Mouse (Mus musculus): ENCODE results near the gene Dph1. TPM values are rescaled to one million over a fixed set of nuclear protein-coding genes. Genes with fewer than 3 reads are reported as not detected.
A peak's percentile ranks its signal among the peaks of the same experiment; 100 is the strongest.

The Dph1 gene
- polyA plus RNA-seq, 1 experiment: 19.3 TPM

GRCm38 (mm10) chr11:75214081-75214950 is 23.3 kb upstream of the Dph1 start:
- TF ChIP-seq POLR2A (IDR thresholded peaks at IDR 0.05; ENCODE audit: borderline replicate concordance, extremely low read depth, insufficient read depth, insufficient read length, poor library complexity, severe bottlenecking): no peak
- TF ChIP-seq CTCF (IDR thresholded peaks at IDR 0.05; ENCODE audit: borderline replicate concordance, extremely low read depth, insufficient read depth, insufficient read length): no peak
- DNase-seq (ENCODE audit: low read depth): no peak

GRCm38 (mm10) chr11:75213372-75214080 is 22.5 kb upstream of the Dph1 start:
- peak; percentile 75 for DNase-seq (ENCODE audit: low read depth)
- TF ChIP-seq CTCF (IDR thresholded peaks at IDR 0.05; ENCODE audit: borderline replicate concordance, extremely low read depth, insufficient read depth, insufficient read length): no peak
- TF ChIP-seq POLR2A (IDR thresholded peaks at IDR 0.05; ENCODE audit: borderline replicate concordance, extremely low read depth, insufficient read depth, insufficient read length, poor library complexity, severe bottlenecking): no peak

GRCm38 (mm10) chr11:75212876-75213275 is 21.8 kb upstream of the Dph1 start:
- TF ChIP-seq POLR2A (IDR thresholded peaks at IDR 0.05; ENCODE audit: borderline replicate concordance, extremely low read depth, insufficient read depth, insufficient read length, poor library complexity, severe bottlenecking): no peak
- TF ChIP-seq CTCF (IDR thresholded peaks at IDR 0.05; ENCODE audit: borderline replicate concordance, extremely low read depth, insufficient read depth, insufficient read length): no peak
- no peak for DNase-seq (ENCODE audit: low read depth)

GRCm38 (mm10) chr11:75212031-75212667 is 21.1 kb upstream of the Dph1 start:
- DNase-seq (ENCODE audit: low read depth): peak; percentile 59
- no peak for TF ChIP-seq POLR2A (IDR thresholded peaks at IDR 0.05; ENCODE audit: borderline replicate concordance, extremely low read depth, insufficient read depth, insufficient read length, poor library complexity, severe bottlenecking)
- no peak for TF ChIP-seq CTCF (IDR thresholded peaks at IDR 0.05; ENCODE audit: borderline replicate concordance, extremely low read depth, insufficient read depth, insufficient read length)

- TF ChIP-seq CTCF (IDR thresholded peaks at IDR 0.05; ENCODE audit: borderline replicate concordance, extremely low read depth, insufficient read depth, insufficient read length) (no peak), POLR2A (IDR thresholded peaks at IDR 0.05; ENCODE audit: borderline replicate concordance, extremely low read depth, insufficient read depth, insufficient read length, poor library complexity, severe bottlenecking) (no peak)
Measured at GRCm38 (mm10) chr11:75210755-75211154, 19.7 kb upstream of the Dph1 start.

GRCm38 (mm10) chr11:75210093-75210492 is 19.1 kb upstream of the Dph1 start:
- TF ChIP-seq POLR2A (IDR thresholded peaks at IDR 0.05; ENCODE audit: borderline replicate concordance, extremely low read depth, insufficient read depth, insufficient read length, poor library complexity, severe bottlenecking): no peak
- no peak for DNase-seq (ENCODE audit: low read depth)

More at GRCm38 (mm10) chr11:75210755-75211154, 19.7 kb upstream of the Dph1 start:
- peak; percentile 43 for DNase-seq (ENCODE audit: low read depth)

- TF ChIP-seq POLR2A (IDR thresholded peaks at IDR 0.05; ENCODE audit: borderline replicate concordance, extremely low read depth, insufficient read depth, insufficient read length, poor library complexity, severe bottlenecking) (no peak), CTCF (IDR thresholded peaks at IDR 0.05; ENCODE audit: borderline replicate concordance, extremely low read depth, insufficient read depth, insufficient read length) (no peak)
- DNase-seq (ENCODE audit: low read depth): no peak
Measured at GRCm38 (mm10) chr11:75209363-75209762, 18.3 kb upstream of the Dph1 start.

- DNase-seq (ENCODE audit: low read depth): no peak
- TF ChIP-seq CTCF (IDR thresholded peaks at IDR 0.05; ENCODE audit: borderline replicate concordance, extremely low read depth, insufficient read depth, insufficient read length) (no peak), POLR2A (IDR thresholded peaks at IDR 0.05; ENCODE audit: borderline replicate concordance, extremely low read depth, insufficient read depth, insufficient read length, poor library complexity, severe bottlenecking) (no peak)
Measured at GRCm38 (mm10) chr11:75206347-75206746, 15.3 kb upstream of the Dph1 start.

GRCm38 (mm10) chr11:75204472-75204871 is 13.4 kb upstream of the Dph1 start:
- no peak for TF ChIP-seq CTCF (IDR thresholded peaks at IDR 0.05; ENCODE audit: borderline replicate concordance, extremely low read depth, insufficient read depth, insufficient read length)
- TF ChIP-seq POLR2A (IDR thresholded peaks at IDR 0.05; ENCODE audit: borderline replicate concordance, extremely low read depth, insufficient read depth, insufficient read length, poor library complexity, severe bottlenecking): no peak
- no peak for DNase-seq (ENCODE audit: low read depth)

- no peak for DNase-seq (ENCODE audit: low read depth)
- no peak for TF ChIP-seq CTCF (IDR thresholded peaks at IDR 0.05; ENCODE audit: borderline replicate concordance, extremely low read depth, insufficient read depth, insufficient read length)
- TF ChIP-seq POLR2A (IDR thresholded peaks at IDR 0.05; ENCODE audit: borderline replicate concordance, extremely low read depth, insufficient read depth, insufficient read length, poor library complexity, severe bottlenecking): no peak
Measured at GRCm38 (mm10) chr11:75203926-75204325, 12.9 kb upstream of the Dph1 start.

- no peak for DNase-seq (ENCODE audit: low read depth)
- TF ChIP-seq CTCF (IDR thresholded peaks at IDR 0.05; ENCODE audit: borderline replicate concordance, extremely low read depth, insufficient read depth, insufficient read length) (no peak), POLR2A (IDR thresholded peaks at IDR 0.05; ENCODE audit: borderline replicate concordance, extremely low read depth, insufficient read depth, insufficient read length, poor library complexity, severe bottlenecking) (no peak)
Measured at GRCm38 (mm10) chr11:75201721-75202120, 10.7 kb upstream of the Dph1 start.
